Mouse (Mus musculus): ENCODE results near the gene Tas2r115.
"Not testable (repeated sequence)": the region's sequence is repeated elsewhere in the genome, so short reads cannot be mapped to it uniquely, and the experiment has no call there.

Tas2r115 gene

DNA sequence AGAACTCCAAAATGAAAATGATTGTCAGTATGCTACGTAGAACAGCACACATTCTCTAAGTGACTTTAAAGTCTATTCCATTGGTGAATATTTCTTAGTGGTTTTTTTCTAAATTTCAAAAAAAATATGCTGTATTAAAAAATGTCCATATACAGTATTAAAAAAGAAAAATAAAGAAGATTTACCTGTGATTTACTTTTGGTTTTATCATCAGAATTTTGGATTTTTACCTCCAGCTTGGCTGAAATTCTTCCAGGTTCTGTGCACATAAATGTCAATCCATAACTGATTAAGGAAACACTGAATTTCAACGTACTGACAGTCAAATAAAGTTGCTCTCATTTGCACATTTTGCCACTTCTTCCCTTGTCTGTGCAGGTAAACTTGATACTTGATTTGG, at the start of gene Tas2r115:
Gene Tas2r115 (minus strand): TSS at position 101 of the 400 bp plus-strand sequence.
- DNase-seq (ENCODE audit: low read depth, low spot score): no peak

DNA sequence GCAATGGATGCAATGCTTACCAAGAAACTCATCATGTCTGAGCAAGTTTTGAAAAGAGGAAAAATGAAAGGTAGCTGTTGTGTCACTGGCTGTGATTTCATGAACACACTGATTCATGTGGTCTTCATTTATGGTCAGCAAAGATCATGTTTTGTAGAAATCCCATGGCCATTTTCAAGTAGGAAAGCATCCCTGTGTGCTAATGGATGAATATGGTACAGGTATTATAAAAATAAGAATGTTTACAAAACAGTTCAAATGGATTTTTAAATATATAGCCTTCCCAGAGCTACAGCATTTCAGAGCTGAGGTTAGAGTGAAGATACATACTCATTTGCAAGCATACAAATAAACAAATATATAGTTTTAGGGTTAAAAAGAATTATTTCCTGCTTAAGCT, 40.2 kb upstream of the Tas2r115 start, which contains the start of gene Tas2r136:
Gene Tas2r136 (minus strand): TSS at position 101 of the 400 bp plus-strand sequence.
- no peak for DNase-seq (ENCODE audit: low read depth, low spot score)

DNA sequence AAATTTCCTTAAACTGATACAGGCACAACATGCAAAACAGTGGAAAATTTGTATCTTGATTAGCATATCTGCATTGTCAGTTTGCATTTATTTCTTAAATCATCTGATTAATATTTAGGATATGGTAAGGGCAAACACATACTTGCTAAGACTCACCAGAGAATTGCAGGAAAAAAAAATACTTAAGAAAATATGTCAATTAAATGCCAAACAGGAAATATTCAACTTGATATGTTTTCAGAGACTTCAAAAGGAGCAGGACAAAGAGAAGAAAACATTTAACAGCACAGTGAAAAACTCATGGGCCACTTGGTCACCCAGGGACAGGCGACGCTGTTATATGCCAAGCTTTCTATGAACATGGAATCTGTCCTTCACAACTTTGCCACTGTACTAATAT, 24.0 kb upstream of the Tas2r115 start, which contains the start of gene Tas2r102:
Gene Tas2r102 (plus strand): TSS at position 301 of the 400 bp plus-strand sequence.
- DNase-seq (ENCODE audit: low read depth, low spot score): no peak

DNA sequence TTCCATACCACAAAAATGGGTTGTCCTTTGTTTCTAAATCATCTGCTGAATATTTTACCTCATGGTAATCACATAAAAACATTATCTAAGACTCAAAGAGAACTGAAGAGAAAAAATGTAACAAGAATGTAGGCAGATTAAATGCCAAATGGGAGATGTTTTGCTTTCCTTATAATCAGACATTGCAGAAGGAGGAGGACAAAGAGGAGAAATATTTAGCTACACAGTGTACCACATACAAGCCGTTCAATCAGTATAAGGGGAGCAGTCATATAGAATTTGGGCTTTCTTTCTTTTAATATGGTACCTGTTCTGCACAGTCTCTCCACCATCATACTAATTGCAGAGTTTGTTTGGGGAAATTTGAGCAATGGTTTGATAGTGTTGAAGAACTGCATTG, 16.6 kb upstream of the Tas2r115 start, which contains the start of gene Tas2r124:
Gene Tas2r124 (plus strand): TSS at position 301 of the 400 bp plus-strand sequence.
- no peak for DNase-seq (ENCODE audit: low read depth, low spot score)

DNA sequence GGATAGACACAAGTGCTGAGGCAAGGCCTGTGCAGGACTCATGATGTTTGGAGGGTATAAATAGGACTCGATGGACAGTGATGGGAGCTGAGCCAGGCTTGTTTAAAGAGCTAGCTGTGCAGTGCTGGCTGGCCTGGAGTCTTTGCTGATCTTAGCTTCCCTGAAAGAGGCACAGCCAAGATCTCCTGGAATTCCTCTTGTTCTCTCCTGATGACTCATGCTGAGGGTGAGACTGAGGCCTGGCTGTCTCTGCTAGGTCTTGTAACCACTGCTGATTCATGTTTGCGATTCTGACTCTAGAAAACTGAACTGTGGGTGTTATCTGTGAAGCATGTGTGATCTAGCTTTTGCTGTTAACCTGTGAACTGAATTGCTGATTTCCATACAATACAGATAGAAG, 12.4 kb upstream of the Tas2r115 start:
- no peak for DNase-seq (ENCODE audit: low read depth, low spot score)

DNA sequence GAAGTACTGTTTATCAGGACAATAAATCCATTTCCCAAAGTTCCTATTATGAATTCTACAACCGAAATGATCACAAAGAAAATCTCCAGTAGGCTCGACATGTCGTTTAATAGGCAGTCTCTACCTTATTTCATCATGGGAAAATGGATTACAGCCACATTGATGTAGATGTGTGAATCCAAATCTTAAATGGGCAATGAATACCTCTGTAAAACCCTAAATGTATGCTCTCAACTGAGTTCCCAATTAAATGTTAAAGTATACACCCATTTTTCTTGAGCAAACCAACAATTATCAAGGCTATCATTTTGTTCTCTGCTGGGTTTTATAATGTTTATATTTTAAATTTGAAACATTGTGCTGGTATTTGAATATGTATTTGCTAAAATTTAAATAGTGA, 26.0 kb downstream of the Tas2r115 start, which contains the start of gene Tas2r122:
Gene Tas2r122 (minus strand): TSS at position 101 of the 400 bp plus-strand sequence.
- DNase-seq (ENCODE audit: low read depth, low spot score): no peak

DNA sequence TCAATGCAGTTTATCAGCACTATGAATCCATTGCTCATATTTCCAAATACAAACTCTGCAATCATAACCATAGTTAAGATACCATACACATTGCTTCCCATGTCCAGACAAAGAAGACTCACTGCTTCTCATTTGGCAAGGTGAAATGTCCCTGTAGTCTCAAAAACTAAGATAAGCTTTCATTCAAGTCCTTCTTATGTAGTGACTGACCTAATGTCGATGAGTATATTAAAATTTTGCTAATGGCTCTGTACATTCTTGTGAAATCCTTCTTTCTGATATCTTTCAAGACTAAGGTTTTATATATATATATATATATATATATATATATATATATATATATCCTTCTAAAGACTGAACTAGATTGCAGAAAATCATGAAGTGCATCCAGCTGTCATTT, 36.9 kb downstream of the Tas2r115 start, which contains the start of gene Tas2r121:
Gene Tas2r121 (minus strand): TSS at position 101 of the 400 bp plus-strand sequence.
- no peak for DNase-seq (ENCODE audit: low read depth, low spot score)

DNA sequence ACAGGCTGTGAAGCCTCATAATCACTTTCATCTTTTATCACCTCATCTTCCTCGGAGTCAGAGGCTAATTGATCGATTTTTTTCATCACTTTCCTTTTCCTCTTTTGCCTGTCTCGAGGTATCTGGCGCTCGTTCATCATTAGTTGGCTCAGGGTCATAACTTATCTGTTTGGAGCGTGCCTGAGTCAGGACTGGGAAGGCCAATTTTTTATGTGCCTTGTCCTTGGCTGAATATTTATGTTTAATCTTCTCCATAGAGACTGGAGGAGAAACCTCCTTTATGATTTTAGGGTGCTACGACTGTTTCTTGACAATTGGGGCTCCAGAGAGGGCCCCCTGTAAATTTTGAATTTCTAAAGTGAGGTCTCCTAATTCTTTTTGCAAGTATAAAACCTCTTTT, 46.2 kb downstream of the Tas2r115 start:
- DNase-seq (ENCODE audit: low read depth, low spot score): not testable (repeated sequence)
